Mouse (Mus musculus): ENCODE measurements around the gene Slc7a11.

DNA sequence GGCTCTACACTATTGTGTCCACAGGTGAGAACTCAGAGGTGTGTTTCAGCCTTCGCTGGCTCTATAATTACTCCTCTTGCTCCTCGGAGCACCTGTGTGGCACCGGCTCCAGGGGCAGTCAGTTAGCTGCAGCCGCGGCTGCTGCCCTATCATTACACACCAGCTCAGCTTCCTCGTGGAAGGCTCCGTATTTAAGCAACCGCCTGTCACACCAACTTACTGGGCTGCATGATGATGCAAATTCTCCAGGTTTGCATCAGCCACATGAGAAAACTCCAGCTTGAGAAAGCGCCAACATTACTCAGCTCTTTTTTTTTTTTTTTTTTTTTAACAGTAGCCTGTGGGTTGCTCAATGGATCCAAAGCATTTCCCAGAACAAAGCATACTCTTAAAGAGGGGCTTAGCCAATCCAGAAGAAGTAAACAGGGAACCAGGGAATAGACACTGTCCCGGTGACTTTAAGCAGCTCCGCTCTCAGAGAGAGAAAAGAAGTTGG, at the start of gene Slc7a11:
- no peak for TF ChIP-seq CTCF (IDR thresholded peaks at IDR 0.05; ENCODE audit: low read depth)
- TF ChIP-seq EP300 (IDR thresholded peaks at IDR 0.05; ENCODE audit: low read depth): 0 out of 2 replicates have a peak, but pooled peaks have one; percentile 15

All from liver, embryonic 14.5 days (tissue).